Mouse (Mus musculus): Measurements from ENCODE around the gene Nup210. TPM values are rescaled to one million over a fixed set of nuclear protein-coding genes. Genes with fewer than 3 reads are reported as not detected.
"Not testable (repeated sequence)": the region's sequence is repeated elsewhere in the genome, so short reads cannot be mapped to it uniquely, and the experiment has no call there.

Gene Nup210
- polyA plus RNA-seq, 1 experiment from 2014 or later = 10.7 TPM

DNA sequence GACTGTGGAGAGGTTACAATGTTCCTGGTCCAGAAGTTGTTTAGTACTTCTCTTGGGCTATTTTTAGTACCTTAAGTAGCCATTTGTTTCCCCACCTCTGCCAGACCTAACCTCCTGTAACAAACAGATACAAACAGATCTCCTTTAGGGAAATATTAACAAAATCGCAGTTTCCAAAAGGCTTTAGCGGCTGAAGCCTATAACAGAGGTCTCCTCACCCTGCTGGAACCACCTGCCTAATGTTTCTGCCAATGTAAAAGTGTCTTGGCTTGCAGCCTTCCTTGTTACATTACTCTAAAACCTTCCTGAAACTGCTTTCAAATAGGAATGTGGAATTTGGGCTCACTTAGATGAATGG lies 8.6 kb upstream of the Nup210 start:
- Histone ChIP-seq H3K36me3 (no peaks in the 10 kb centered on the region), H3K4me3 (no peak overlapping the region), H3K9me3 (no peaks in the 10 kb centered on the region), H3K27me3 (ENCODE audit: insufficient read depth, poor library complexity, severe bottlenecking) (0 out of 2 replicates have a peak, but pooled peaks cover 9% of the 10 kb centered on the region), H3K27ac (no peak overlapping the region), H3K4me1 (peaks cover 13% of the 10 kb centered on the region)
- 71% methylated on average over 2 of the region's 2 CpGs for WGBS
- DNase-seq (ENCODE audit: low spot score) = no peak

- H3K27ac ChIP-seq = no peak overlapping the region
- 26% methylated on average over 7 of the region's 7 CpGs for WGBS
- 0 out of 2 replicates have a peak, but pooled peaks cover 6% of the 10 kb centered on the region for H3K27me3 ChIP-seq (ENCODE audit: insufficient read depth, poor library complexity, severe bottlenecking)
- no peak overlapping the region for H3K4me3 ChIP-seq
- peaks cover 13% of the 10 kb centered on the region for H3K4me1 ChIP-seq
- no peak for DNase-seq (ENCODE audit: low spot score)
- H3K9me3 ChIP-seq = no peaks in the 10 kb centered on the region
- H3K36me3 ChIP-seq = no peaks in the 10 kb centered on the region
Measured at GRCm38 (mm10) chr6:91124286-91125227, 7.9 kb upstream of the Nup210 start.

- DNase-seq (ENCODE audit: low spot score) = no peak
- 0 out of 2 replicates have a peak, but pooled peaks cover 12% of the 10 kb centered on the region for H3K27me3 ChIP-seq (ENCODE audit: insufficient read depth, poor library complexity, severe bottlenecking)
- H3K4me3 ChIP-seq = no peak overlapping the region
- peaks cover 13% of the 10 kb centered on the region for H3K4me1 ChIP-seq
- 72% methylated on average over 3 of the region's 3 CpGs for WGBS
- H3K27ac ChIP-seq = no peak overlapping the region
- H3K9me3 ChIP-seq = no peaks in the 10 kb centered on the region
- H3K36me3 ChIP-seq = no peaks in the 10 kb centered on the region
Measured at GRCm38 (mm10) chr6:91123453-91123852, 6.8 kb upstream of the Nup210 start.

GRCm38 (mm10) chr6:91121089-91121488 lies 4.5 kb upstream of the Nup210 start:
- not testable (repeated sequence) for H3K9me3 ChIP-seq; H3K27ac ChIP-seq; H3K4me3 ChIP-seq; H3K36me3 ChIP-seq; DNase-seq (ENCODE audit: low spot score)
- WGBS = 94% methylated on average over 7 of the region's 7 CpGs
- Histone ChIP-seq H3K4me1 (peaks cover 29% of the 10 kb centered on the region), H3K27me3 (ENCODE audit: insufficient read depth, poor library complexity, severe bottlenecking) (peaks cover 16% of the 10 kb centered on the region; the same call in 1 of the 2 replicates)

DNA sequence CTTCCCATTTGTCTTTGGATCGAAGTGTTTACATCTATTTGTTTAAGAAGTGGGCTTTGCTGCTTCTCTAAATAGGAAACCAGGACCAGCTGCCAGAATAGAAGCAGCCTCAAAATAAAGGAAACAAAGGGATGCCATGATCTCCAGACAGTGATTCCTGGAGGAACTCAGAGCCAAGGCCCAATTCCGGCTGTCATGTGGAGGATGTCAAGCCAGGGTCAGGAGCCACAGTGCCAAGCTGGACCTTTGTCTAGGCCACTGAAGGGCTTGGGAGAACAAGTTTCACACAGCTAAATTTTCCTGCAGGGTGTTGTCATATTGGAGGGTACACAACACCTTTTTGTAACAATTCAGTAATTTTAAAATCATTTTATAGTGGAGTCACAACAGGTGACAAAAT lies 3.6 kb upstream of the Nup210 start:
- DNase-seq (ENCODE audit: low spot score) = no peak

DNA sequence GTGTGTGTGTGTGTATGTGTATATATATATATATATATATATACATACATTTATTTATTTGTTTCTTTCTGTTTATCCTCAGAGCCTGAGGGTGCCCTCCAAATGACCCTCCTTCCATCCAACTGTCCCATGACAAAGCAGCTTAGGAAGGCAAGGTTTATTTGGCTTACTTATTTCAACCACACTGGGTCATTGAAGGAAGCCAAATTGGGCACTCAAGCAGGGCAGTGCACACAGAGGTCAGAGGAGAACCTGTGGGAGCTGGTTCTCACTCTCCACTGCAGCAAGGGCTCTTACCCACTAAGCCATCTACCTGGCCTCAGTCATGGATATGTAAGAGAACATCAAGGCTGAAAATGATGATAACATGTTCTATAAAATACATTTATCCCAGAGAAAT lies 1.9 kb upstream of the Nup210 start:
- Histone ChIP-seq H3K36me3 (no peaks in the 10 kb centered on the region), H3K27ac (no peak overlapping the region), H3K27me3 (ENCODE audit: insufficient read depth, poor library complexity, severe bottlenecking) (peaks cover 16% of the 10 kb centered on the region; the same call in 1 of the 2 replicates), H3K4me3 (no peak overlapping the region), H3K9me3 (no peaks in the 10 kb centered on the region), H3K4me1 (peaks cover 22% of the 10 kb centered on the region)
- no peak for DNase-seq (ENCODE audit: low spot score)

More for the DNA sequence above, 3.6 kb upstream of the Nup210 start:
- H3K36me3 ChIP-seq = no peaks in the 10 kb centered on the region
- 87% methylated on average over 2 of the region's 2 CpGs for WGBS
- H3K27ac ChIP-seq = no peak overlapping the region
- no peaks in the 10 kb centered on the region for H3K9me3 ChIP-seq
- no peak overlapping the region for H3K4me3 ChIP-seq
- peaks cover 34% of the 10 kb centered on the region for H3K4me1 ChIP-seq
- H3K27me3 ChIP-seq (ENCODE audit: insufficient read depth, poor library complexity, severe bottlenecking) = peaks cover 16% of the 10 kb centered on the region; the same call in 1 of the 2 replicates

- Histone ChIP-seq H3K27ac (peak overlapping the region; percentile 93), H3K4me3 (peak overlapping the region; percentile 86), H3K27me3 (ENCODE audit: insufficient read depth, poor library complexity, severe bottlenecking) (peaks cover 16% of the 10 kb centered on the region; the same call in 1 of the 2 replicates), H3K4me1 (peaks cover 22% of the 10 kb centered on the region), H3K9me3 (no peaks in the 10 kb centered on the region), H3K36me3 (no peaks in the 10 kb centered on the region)
- no peak for DNase-seq (ENCODE audit: low spot score)
- WGBS = 4% methylated on average over 9 of the region's 9 CpGs
Measured at GRCm38 (mm10) chr6:91117149-91117548, 520 bp upstream of the Nup210 start.

DNA sequence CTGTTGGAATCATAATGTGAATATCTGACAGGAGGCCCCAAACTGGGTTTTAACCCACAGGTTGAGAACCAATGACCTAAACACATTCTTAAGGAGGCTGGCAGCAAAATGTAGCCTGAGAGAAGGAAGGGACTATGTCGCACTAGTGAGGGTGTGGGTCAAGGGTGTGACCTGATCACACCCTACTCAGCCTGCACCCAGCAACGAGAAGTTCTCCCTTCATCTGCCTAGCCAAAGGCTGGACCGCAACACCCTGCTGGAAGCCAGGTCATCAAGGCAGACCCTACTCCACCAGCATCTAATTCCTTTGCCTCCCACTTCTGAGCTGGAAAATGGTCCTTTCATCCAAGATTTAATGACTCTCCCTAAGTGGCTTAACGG lies 776 bp downstream of the Nup210 start:
- peaks cover 22% of the 10 kb centered on the region for H3K4me1 ChIP-seq

GRCm38 (mm10) chr6:91115158-91115557 lies 1.5 kb downstream of the Nup210 start:
- Histone ChIP-seq H3K9me3 (no peaks in the 10 kb centered on the region), H3K36me3 (no peaks in the 10 kb centered on the region), H3K4me3 (0 out of 2 replicates have a peak overlapping the region, but pooled peaks have one; percentile 86), H3K27ac (no peak overlapping the region), H3K27me3 (ENCODE audit: insufficient read depth, poor library complexity, severe bottlenecking) (peaks cover 16% of the 10 kb centered on the region; the same call in 1 of the 2 replicates), H3K4me1 (peaks cover 22% of the 10 kb centered on the region)
- WGBS = 48% methylated on average over 1 of the region's 1 CpGs
- no peak for DNase-seq (ENCODE audit: low spot score)

More for the DNA sequence above, 776 bp downstream of the Nup210 start:
- Histone ChIP-seq H3K4me3 (peak overlapping the region; percentile 86), H3K27me3 (ENCODE audit: insufficient read depth, poor library complexity, severe bottlenecking) (peaks cover 16% of the 10 kb centered on the region; the same call in 1 of the 2 replicates), H3K36me3 (no peaks in the 10 kb centered on the region), H3K9me3 (no peaks in the 10 kb centered on the region), H3K27ac (peak overlapping the region; percentile 93)
- no peak for DNase-seq (ENCODE audit: low spot score)
- WGBS = 18% methylated on average over 4 of the region's 4 CpGs

- DNase-seq (ENCODE audit: low spot score) = no peak
- no peak overlapping the region for H3K4me3 ChIP-seq
- H3K27me3 ChIP-seq (ENCODE audit: insufficient read depth, poor library complexity, severe bottlenecking) = peaks cover 16% of the 10 kb centered on the region; the same call in 1 of the 2 replicates
- H3K36me3 ChIP-seq = no peaks in the 10 kb centered on the region
- H3K9me3 ChIP-seq = no peaks in the 10 kb centered on the region
- peaks cover 22% of the 10 kb centered on the region for H3K4me1 ChIP-seq
- H3K27ac ChIP-seq = no peak overlapping the region
- WGBS = 56% methylated on average over 2 of the region's 2 CpGs
Measured at GRCm38 (mm10) chr6:91114716-91115115, 1.9 kb downstream of the Nup210 start.

DNA sequence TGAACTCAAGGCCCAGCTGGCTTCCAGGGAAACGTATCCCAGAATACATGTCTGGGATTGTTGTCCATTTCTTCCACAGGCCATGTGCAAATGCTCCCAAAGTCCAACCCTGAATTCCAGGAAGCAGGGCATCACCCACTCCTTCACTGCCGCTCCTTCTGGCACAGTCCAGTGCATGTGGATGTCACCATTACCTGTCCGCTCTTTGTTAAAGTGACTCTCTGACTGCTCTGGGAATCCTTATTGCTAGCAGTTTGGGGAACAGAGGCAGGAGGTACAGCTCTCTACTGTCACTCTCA lies 4.7 kb downstream of the Nup210 start:
- H3K27me3 ChIP-seq (ENCODE audit: insufficient read depth, poor library complexity, severe bottlenecking) = no peaks in the 10 kb centered on the region; the same call in 1 of the 2 replicates
- peaks cover 13% of the 10 kb centered on the region for H3K4me1 ChIP-seq
- H3K36me3 ChIP-seq = no peaks in the 10 kb centered on the region
- H3K4me3 ChIP-seq = no peak overlapping the region
- no peak for DNase-seq (ENCODE audit: low spot score)
- 92% methylated on average over 3 of the region's 3 CpGs for WGBS
- H3K9me3 ChIP-seq = no peaks in the 10 kb centered on the region
- H3K27ac ChIP-seq = no peak overlapping the region

- Histone ChIP-seq H3K4me3 (no peak overlapping the region), H3K27me3 (ENCODE audit: insufficient read depth, poor library complexity, severe bottlenecking) (no peaks in the 10 kb centered on the region; the same call in 1 of the 2 replicates), H3K36me3 (no peaks in the 10 kb centered on the region), H3K27ac (no peak overlapping the region), H3K4me1 (peaks cover 9% of the 10 kb centered on the region), H3K9me3 (no peaks in the 10 kb centered on the region)
- 85% methylated on average over 10 of the region's 10 CpGs for WGBS
- no peak for DNase-seq (ENCODE audit: low spot score)
Measured at GRCm38 (mm10) chr6:91111141-91111953, 5.3 kb downstream of the Nup210 start.
